Mouse (Mus musculus) CH12.LX (cell line): ENCODE data around the gene Xpo4.

Source experiments
- CTCF ChIP-seq, 2 experiments: IDR thresholded peaks in 1 of 2; conservative IDR thresholded peaks in 1 of 2; 2 replicates each; pipeline ENCODE4 v1.5.1; 2011 to 2012; ENCODE audit warnings: low read depth in 2 of 2, low read length in 2 of 2, improper control_type of control experiment in 1 of 2, inconsistent platforms in 1 of 2, mild to moderate bottlenecking in 1 of 2, moderate library complexity in 1 of 2
- POLR2A ChIP-seq: IDR thresholded peaks from 2 replicates; pipeline ENCODE4 v1.6.1; 2011; ENCODE audit warnings: low read depth, mild to moderate bottlenecking, improper control_type of control experiment, low read length

GRCm38 (mm10) chr14:57534346-57534745 is 130.9 kb downstream of the Xpo4 start:
- TF ChIP-seq POLR2A (no peak), CTCF (conservative IDR thresholded peaks at IDR 0.05 in 1 of 2, IDR thresholded peaks at IDR 0.05 in 1 of 2; ENCODE audit: low read depth in 2 of 2, low read length in 2 of 2) (no peak)
